Mouse (Mus musculus) heart, postnatal 0 days (tissue): ENCODE data around the gene Entpd5. TPM values are rescaled to one million over a fixed set of nuclear protein-coding genes. Genes with fewer than 3 reads are reported as not detected.
A peak's percentile ranks its signal among the peaks of the same experiment; 100 is the strongest.

ENCODE experiments used
- ATAC-seq: fragments of 200-750 bp; cut with Nextera tagmentation; 2 replicates; pipeline ENCODE4 v1.8.0; 2017; ENCODE audit warnings: low read depth, moderate number of reproducible peaks, moderate library complexity; ENCODE audit not compliant: insufficient read depth
- DNase-seq: peaks from one replicate; pipeline ENCODE4 v3.0.0-alpha.2; 2016; ENCODE audit warnings: low spot score
- H3K27ac ChIP-seq: fragments of 300-500 bp; sonication (generic); 2 replicates; pipeline ENCODE4 v1.5.1; 2014; ENCODE audit warnings: low read depth, mild to moderate bottlenecking
- H3K27me3 ChIP-seq: fragments of 300-500 bp; sonication (generic); 2 replicates; pipeline ENCODE4 v1.6.1; 2014; ENCODE audit warnings: low read length, mixed read lengths; ENCODE audit not compliant: control insufficient read depth, insufficient read depth
- H3K36me3 ChIP-seq: fragments of 300-500 bp; sonication (generic); replicated peaks from 2 replicates; pipeline ENCODE4 v1.6.1; 2014; ENCODE audit warnings: low read length, mixed read lengths; ENCODE audit not compliant: control insufficient read depth, insufficient read depth
- H3K4me1 ChIP-seq: fragments of 300-500 bp; sonication (generic); 2 replicates; pipeline ENCODE4 v1.6.1; 2014; ENCODE audit warnings: antibody characterized with exemption; ENCODE audit not compliant: control insufficient read depth, insufficient read depth
- H3K4me2 ChIP-seq: fragments of 300-500 bp; sonication (generic); 2 replicates; pipeline ENCODE4 v1.6.1; 2014; ENCODE audit warnings: low read depth, mild to moderate bottlenecking, low read length, moderate library complexity
- H3K4me3 ChIP-seq: fragments of 300-500 bp; sonication (generic); 2 replicates; pipeline ENCODE4 v1.5.1; 2014; ENCODE audit warnings: low read depth, low read length
- H3K9ac ChIP-seq: fragments of 300-500 bp; sonication (generic); replicated peaks from 2 replicates; pipeline ENCODE4 v1.6.1; 2014; ENCODE audit warnings: low read depth, low read length, mixed read lengths
- H3K9me3 ChIP-seq: fragments of 300-500 bp; sonication (generic); replicated peaks from 2 replicates; pipeline ENCODE4 v1.6.1; 2016; ENCODE audit warnings: low read length; ENCODE audit not compliant: control insufficient read depth
- CTCF ChIP-seq: IDR thresholded peaks from 2 replicates; pipeline ENCODE4 v1.5.1; 2016; ENCODE audit warnings: antibody characterized with exemption, control low read depth, low read depth
- EP300 ChIP-seq: IDR thresholded peaks from 2 replicates; pipeline ENCODE4 v1.6.1; 2016; ENCODE audit warnings: antibody characterized with exemption, low read depth
- WGBS: fragments of 180-500 bp; shearing (Covaris S2); extraction: QIAGEN DNeasy Blood & Tissue Kit; methylation state at CpG from one replicate; pipeline ENCODE4 v1.1.7; 2014; 5-methylcytosine and 5-hydroxymethylcytosine counted together
- polyA plus RNA-seq: library from polyadenylated mRNA; unstranded; fragments of >200 nt; fragmentation: Nextera tagmentation; extraction: Ambion mirVana; gene quantifications from 2 replicates; pipeline ENCODE4 v1.2.1, GENCODE M21; 2015
- total RNA-seq: library from RNA; depleted of rRNA; stranded (reverse); fragments of >200 nt; gene quantifications from 2 replicates; pipeline ENCODE4 v1.2.3, GENCODE M21; 2014; ENCODE audit warnings: low replicate concordance

Entpd5 gene
- total and polyA plus RNA-seq, 2 experiments from 2014 or later: 37.5 to 59.8 TPM

DNA sequence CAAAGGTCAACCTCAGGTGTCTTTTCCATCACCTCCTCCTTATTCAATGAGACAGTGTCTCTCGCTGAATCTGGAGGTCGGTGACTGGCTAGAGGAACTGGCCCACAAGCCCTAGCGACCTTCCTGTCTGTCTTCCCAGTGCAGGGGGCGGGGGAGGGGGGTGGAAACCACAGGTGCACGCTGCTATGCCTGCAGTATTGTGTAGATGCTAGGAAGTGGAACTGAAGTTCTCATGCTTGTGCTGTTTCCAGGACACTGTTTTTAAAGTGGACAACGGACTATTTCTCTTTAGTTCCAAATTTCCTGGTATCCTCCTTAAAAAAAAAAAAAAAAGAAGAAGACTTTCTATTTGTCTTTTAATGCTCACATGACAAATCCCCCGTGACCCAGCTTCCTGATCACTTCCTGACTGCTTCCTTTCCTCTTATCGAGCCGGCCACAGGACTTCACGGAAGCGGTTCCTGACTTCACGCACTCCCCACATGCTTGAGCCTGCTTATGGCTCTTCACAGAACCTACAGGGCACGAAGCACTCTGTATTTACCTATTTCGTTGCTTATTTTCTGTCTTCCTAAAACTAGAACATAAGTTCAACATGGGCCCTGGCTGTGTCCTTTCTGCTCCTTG is 19.9 kb downstream of the Entpd5 start:
- no peak for DNase-seq

DNA sequence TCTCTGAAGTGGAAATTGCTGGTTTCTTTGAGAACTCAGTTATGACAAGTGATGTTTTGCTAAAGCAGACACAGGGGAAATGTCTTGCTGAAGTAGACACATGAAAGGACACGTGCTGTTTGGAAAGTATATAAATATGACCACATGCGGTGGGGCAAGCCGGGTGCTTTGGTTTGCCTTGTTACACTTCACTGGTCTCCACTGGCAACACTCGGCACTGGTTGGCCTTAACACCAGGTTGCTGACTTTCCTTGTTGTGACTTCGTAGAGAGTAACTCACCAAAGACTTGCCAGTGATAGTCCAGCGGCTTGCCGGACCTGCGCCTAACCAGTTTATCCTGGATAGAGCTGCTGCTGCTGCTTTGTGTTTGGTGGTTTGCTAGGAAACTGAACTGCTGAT is 20.7 kb downstream of the Entpd5 start:
- TF ChIP-seq CTCF (no peak), EP300 (no peak)
- H3K27ac ChIP-seq: peak overlapping the region; percentile 9; the same call in 1 of the 2 replicates
- ATAC-seq (no peak), DNase-seq (no peak)
- no peak overlapping the region for H3K4me2 ChIP-seq
- 83% methylated on average over 8 of the region's 8 CpGs for WGBS
- no peak overlapping the region for H3K9ac ChIP-seq
- H3K27me3 ChIP-seq: no peaks in the 10 kb centered on the region
- no peaks in the 10 kb centered on the region for H3K9me3 ChIP-seq
- H3K36me3 ChIP-seq: peaks cover 21% of the 10 kb centered on the region; the same call in 1 of the 2 replicates
- no peak overlapping the region for H3K4me3 ChIP-seq
- peaks cover 34% of the 10 kb centered on the region for H3K4me1 ChIP-seq

More for the DNA sequence above, 19.9 kb downstream of the Entpd5 start:
- no peak for ATAC-seq
- Histone ChIP-seq H3K4me2 (peak overlapping the region; percentile 18; the same call in 1 of the 2 replicates), H3K36me3 (peaks cover 19% of the 10 kb centered on the region), H3K4me1 (peaks cover 33% of the 10 kb centered on the region), H3K27me3 (no peaks in the 10 kb centered on the region), H3K27ac (no peak overlapping the region), H3K9ac (no peak overlapping the region), H3K4me3 (no peak overlapping the region), H3K9me3 (no peaks in the 10 kb centered on the region)
- TF ChIP-seq EP300: no peak
- no peak for TF ChIP-seq CTCF
- 64% methylated on average over 14 of the region's 14 CpGs for WGBS

DNA sequence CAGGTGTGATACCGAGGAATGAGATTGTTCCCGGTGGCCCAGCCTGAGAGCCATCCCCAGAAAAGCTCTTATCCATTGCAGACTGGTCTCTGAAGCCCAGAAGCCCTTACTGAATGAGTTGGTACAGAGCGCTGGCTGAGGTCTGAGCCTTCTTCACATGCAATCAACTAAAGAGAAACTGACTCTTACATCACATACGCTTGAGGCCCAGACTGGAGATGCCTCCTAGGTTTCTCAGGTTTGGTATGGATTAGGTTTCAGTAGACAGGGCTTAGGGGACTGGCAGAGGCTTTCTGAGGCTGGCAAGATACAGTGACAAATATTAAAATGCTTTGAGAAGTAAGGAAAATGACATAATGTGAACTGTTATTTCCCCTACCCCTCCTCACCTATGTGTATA is 23.4 kb downstream of the Entpd5 start:
- H3K9me3 ChIP-seq: no peaks in the 10 kb centered on the region
- H3K36me3 ChIP-seq: peaks cover 29% of the 10 kb centered on the region; the same call in 1 of the 2 replicates
- 79% methylated on average over 4 of the region's 4 CpGs for WGBS
- no peak overlapping the region for H3K4me2 ChIP-seq
- no peak for DNase-seq
- no peak for ATAC-seq
- H3K27ac ChIP-seq: peak overlapping the region; percentile 95
- H3K4me1 ChIP-seq: peaks cover 31% of the 10 kb centered on the region
- no peaks in the 10 kb centered on the region for H3K27me3 ChIP-seq
- no peak overlapping the region for H3K4me3 ChIP-seq
- 0 out of 2 replicates have a peak overlapping the region, but pooled peaks have one; percentile 30 for H3K9ac ChIP-seq
- TF ChIP-seq EP300 (no peak), CTCF (no peak)

DNA sequence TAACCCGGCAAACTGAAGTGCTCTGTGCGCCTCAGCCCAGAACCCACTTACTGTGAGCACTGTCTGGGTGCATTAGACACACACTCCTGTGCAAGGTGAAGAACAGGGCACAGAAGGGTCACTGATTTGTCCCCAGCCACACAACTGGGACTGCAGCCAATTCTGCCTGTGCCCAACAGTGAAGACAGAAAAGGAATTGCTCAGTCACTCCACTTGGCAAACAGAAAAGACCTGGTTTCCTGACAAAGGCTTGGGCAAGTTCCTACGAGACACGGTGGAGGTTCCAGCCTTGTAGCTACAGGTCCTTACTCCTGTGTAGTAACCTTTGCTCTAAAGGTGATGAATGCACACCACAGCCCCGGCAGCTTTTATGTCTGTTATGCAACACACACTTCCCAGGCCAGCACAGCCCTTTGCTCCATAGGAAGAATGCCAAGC is 24.2 kb downstream of the Entpd5 start:
- H3K27me3 ChIP-seq: no peaks in the 10 kb centered on the region
- H3K4me1 ChIP-seq: peaks cover 31% of the 10 kb centered on the region
- TF ChIP-seq CTCF: no peak
- TF ChIP-seq EP300: 0 out of 2 replicates have a peak, but pooled peaks have one; percentile 67
- H3K9ac ChIP-seq: 0 out of 2 replicates have a peak overlapping the region, but pooled peaks have one; percentile 30
- peak overlapping the region; percentile 95 for H3K27ac ChIP-seq
- H3K36me3 ChIP-seq: peaks cover 29% of the 10 kb centered on the region; the same call in 1 of the 2 replicates
- ATAC-seq (peak; percentile 79), DNase-seq (peak; percentile 84)
- no peak overlapping the region for H3K4me3 ChIP-seq
- no peaks in the 10 kb centered on the region for H3K9me3 ChIP-seq
- no peak overlapping the region for H3K4me2 ChIP-seq
- WGBS: 26% methylated on average over 5 of the region's 5 CpGs

DNA sequence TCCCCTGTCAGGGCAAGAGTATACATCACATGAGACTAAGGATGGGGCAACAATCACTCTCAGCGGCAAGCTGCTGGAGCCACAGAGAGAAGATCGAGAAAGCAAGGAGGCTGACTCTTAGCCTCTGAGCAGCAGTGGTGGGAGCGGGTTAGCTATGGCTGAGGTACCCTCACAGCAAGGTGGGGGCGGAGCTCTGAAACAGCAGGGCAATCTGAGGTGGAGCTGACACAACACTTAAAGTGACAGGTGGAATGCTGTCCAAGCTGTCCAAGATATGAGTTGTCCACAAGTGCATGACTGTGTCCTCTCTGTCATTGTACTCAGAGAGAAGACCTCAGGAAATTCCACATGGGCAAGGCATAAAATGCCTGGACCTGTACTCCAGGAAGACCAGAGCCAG is 26.5 kb downstream of the Entpd5 start:
- WGBS: 38% methylated on average over 4 of the region's 4 CpGs
- Histone ChIP-seq H3K4me1 (peaks cover 26% of the 10 kb centered on the region), H3K4me3 (peak overlapping the region; percentile 40), H3K9me3 (no peaks in the 10 kb centered on the region), H3K27ac (peak overlapping the region; percentile 90), H3K36me3 (peaks cover 33% of the 10 kb centered on the region), H3K27me3 (no peaks in the 10 kb centered on the region), H3K4me2 (peak overlapping the region; percentile 47), H3K9ac (peak overlapping the region; percentile 41)
- ATAC-seq (peak; percentile 87), DNase-seq (peak; percentile 84)
- peak; percentile 79 for TF ChIP-seq EP300
- TF ChIP-seq CTCF: 0 out of 2 replicates have a peak, but pooled peaks have one; percentile 4
